Mouse (Mus musculus) E14TG2a.4 (cell line): ENCODE results near the gene Pold2.

Source experiments
- CTCF ChIP-seq: conservative IDR thresholded peaks from 2 replicates; pipeline ENCODE4 v1.5.1; 2014; ENCODE audit warnings: low read length
- NANOG ChIP-seq: IDR thresholded peaks from 2 replicates; pipeline ENCODE4 v1.6.1; 2014; ENCODE audit warnings: borderline replicate concordance, low read length, mixed read lengths

GRCm38 (mm10) chr11:5825432-5825831 lies 52.7 kb downstream of the Pold2 start:
- TF ChIP-seq CTCF: no peak
- no peak for TF ChIP-seq NANOG
